Mouse (Mus musculus) midbrain, embryonic 10.5 days (tissue): ENCODE measurements around the gene Nphp4. TPM values are rescaled to one million over a fixed set of nuclear protein-coding genes. Genes with fewer than 3 reads are reported as not detected.
A peak's percentile ranks its signal among the peaks of the same experiment; 100 is the strongest.
"Not testable (repeated sequence)": the region's sequence is repeated elsewhere in the genome, so short reads cannot be mapped to it uniquely, and the experiment has no call there.

ENCODE experiments used
- DNase-seq: peaks from one replicate; pipeline ENCODE4 v3.0.0-alpha.2; 2017; ENCODE audit warnings: low spot score
- H3K27ac ChIP-seq: fragments of 300-500 bp; sonication (generic); replicated peaks from 2 replicates; pipeline ENCODE4 v1.5.1; 2016; ENCODE audit warnings: mild to moderate bottlenecking
- H3K27me3 ChIP-seq: fragments of 300-500 bp; sonication (generic); 2 replicates; pipeline ENCODE4 v1.6.1; 2016; ENCODE audit warnings: low read depth, mild to moderate bottlenecking; ENCODE audit not compliant: poor library complexity, severe bottlenecking
- H3K36me3 ChIP-seq: fragments of 300-500 bp; sonication (generic); 2 replicates; pipeline ENCODE4 v1.6.1; 2016; ENCODE audit warnings: mild to moderate bottlenecking, moderate library complexity
- H3K4me1 ChIP-seq: fragments of 300-500 bp; sonication (generic); 2 replicates; pipeline ENCODE4 v1.6.1; 2016
- H3K4me3 ChIP-seq: fragments of 300-500 bp; sonication (generic); 2 replicates; pipeline ENCODE4 v1.5.1; 2016; ENCODE audit warnings: mild to moderate bottlenecking, moderate library complexity
- H3K9me3 ChIP-seq: fragments of 300-500 bp; sonication (generic); replicated peaks from 2 replicates; pipeline ENCODE4 v1.6.1; 2016; ENCODE audit warnings: mild to moderate bottlenecking
- WGBS: fragments of 180-500 bp; shearing (Covaris S2); methylation state at CpG from one replicate; pipeline ENCODE4 v1.1.7; 2016; 5-methylcytosine and 5-hydroxymethylcytosine counted together
- polyA plus RNA-seq: library from polyadenylated mRNA; unstranded; fragments of >200 nt; fragmentation: Nextera tagmentation; extraction: Ambion mirVana; gene quantifications from 2 replicates; pipeline ENCODE4 v1.2.1, GENCODE M21; 2016

Gene Nphp4
- polyA plus RNA-seq, 1 experiment from 2014 or later: 7.8 TPM

DNA sequence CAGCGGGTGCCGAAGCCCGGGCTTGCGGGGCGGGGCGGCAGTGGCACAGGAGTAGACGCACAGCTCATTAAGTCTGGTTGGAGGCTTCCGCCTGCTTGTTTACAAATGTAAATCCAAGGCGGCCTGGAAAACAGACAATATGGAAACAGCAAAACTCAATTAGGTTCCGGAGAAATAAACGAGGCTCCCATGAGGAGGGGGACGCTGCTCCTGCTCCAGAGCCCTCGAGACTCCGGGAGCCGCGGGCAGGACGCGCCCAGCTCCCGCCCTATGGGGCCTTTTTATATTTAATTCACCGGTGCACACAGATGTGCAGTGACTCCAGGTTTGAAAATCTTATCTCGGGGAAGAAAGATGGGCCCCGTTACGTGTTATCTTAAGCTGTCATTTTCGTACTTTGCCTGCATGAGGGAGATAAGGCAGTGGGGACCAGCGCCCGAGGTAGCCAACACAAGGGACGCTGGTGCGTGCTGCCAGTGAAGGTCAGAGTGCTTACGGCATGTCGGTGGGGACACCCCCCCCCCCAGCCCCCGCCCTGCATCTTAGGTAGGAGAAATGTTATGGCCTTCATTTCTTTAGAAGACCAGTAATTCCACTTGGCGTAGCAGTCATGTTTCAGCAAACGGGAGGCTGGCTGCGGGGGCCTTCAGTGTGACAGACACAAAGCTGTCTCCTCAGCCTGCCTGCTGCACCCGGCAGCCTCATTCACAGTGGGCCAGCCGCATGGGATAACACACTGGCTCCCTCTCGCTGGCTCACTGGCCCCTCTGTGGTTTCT, 71.6 kb downstream of the Nphp4 start:
- Histone ChIP-seq H3K4me1 (peaks cover 26% of the 10 kb centered on the region), H3K4me3 (no peak overlapping the region), H3K27ac (peak overlapping the region; percentile 77), H3K36me3 (peaks cover 41% of the 10 kb centered on the region), H3K9me3 (peaks cover 3% of the 10 kb centered on the region; the same call in 1 of the 2 replicates), H3K27me3 (peaks cover 7% of the 10 kb centered on the region; the same call in 1 of the 2 replicates)
- DNase-seq: no peak
- 53% methylated on average over 37 of the region's 37 CpGs for WGBS

- Histone ChIP-seq H3K36me3 (peaks cover 27% of the 10 kb centered on the region), H3K4me3 (no peak overlapping the region), H3K4me1 (peaks cover 35% of the 10 kb centered on the region), H3K27ac (peak overlapping the region; percentile 77), H3K9me3 (peaks cover 3% of the 10 kb centered on the region; the same call in 1 of the 2 replicates), H3K27me3 (peaks cover 7% of the 10 kb centered on the region; the same call in 1 of the 2 replicates)
- DNase-seq: no peak
- 94% methylated on average over 18 of the region's 18 CpGs for WGBS
Observed at GRCm38 (mm10) chr4:152549507-152550202, 73.1 kb downstream of the Nphp4 start.

GRCm38 (mm10) chr4:152550203-152550549, 73.7 kb downstream of the Nphp4 start:
- H3K4me1 ChIP-seq: peaks cover 40% of the 10 kb centered on the region
- no peak overlapping the region; the same call in 1 of the 2 replicates for H3K27ac ChIP-seq
- WGBS: 93% methylated on average over 6 of the region's 6 CpGs

GRCm38 (mm10) chr4:152553582-152554285, 77.2 kb downstream of the Nphp4 start:
- Histone ChIP-seq H3K9me3 (0 out of 2 replicates have a peak, but pooled peaks cover 3% of the 10 kb centered on the region), H3K4me3 (no peak overlapping the region), H3K27ac (peak overlapping the region; percentile 69), H3K27me3 (no peaks in the 10 kb centered on the region), H3K36me3 (peaks cover 8% of the 10 kb centered on the region), H3K4me1 (peaks cover 41% of the 10 kb centered on the region)
- no peak for DNase-seq
- WGBS: 95% methylated on average over 8 of the region's 8 CpGs

More at GRCm38 (mm10) chr4:152550203-152550549, 73.7 kb downstream of the Nphp4 start:
- Histone ChIP-seq H3K27me3 (peaks cover 7% of the 10 kb centered on the region; the same call in 1 of the 2 replicates), H3K9me3 (peaks cover 3% of the 10 kb centered on the region; the same call in 1 of the 2 replicates), H3K4me3 (no peak overlapping the region), H3K36me3 (peaks cover 21% of the 10 kb centered on the region)
- no peak for DNase-seq

DNA sequence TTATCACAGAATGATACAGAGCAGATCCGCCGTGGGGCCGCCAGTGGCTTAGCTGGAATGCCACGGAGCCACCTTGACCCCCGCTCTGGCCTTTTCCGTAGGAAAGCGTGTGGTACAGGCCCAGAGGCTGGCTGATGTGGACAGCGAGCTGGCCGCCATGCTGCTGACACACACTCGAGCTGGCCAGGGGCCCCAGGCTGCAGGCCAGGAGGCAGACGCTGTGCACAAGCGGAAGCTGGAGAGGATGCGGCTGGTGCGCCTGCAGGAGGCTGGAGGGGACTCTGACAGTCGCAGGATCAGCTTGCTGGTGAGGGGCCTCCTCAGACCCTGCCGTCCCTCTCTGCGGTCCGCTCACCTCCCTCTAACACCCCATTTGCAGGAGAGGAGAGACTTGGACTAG, 77.9 kb downstream of the Nphp4 start:
- H3K4me3 ChIP-seq: no peak overlapping the region
- 70% methylated on average over 18 of the region's 18 CpGs for WGBS
- no peak for DNase-seq
- 0 out of 2 replicates have a peak, but pooled peaks cover 3% of the 10 kb centered on the region for H3K9me3 ChIP-seq
- peaks cover 45% of the 10 kb centered on the region for H3K4me1 ChIP-seq
- H3K27me3 ChIP-seq: no peaks in the 10 kb centered on the region
- H3K36me3 ChIP-seq: peaks cover 8% of the 10 kb centered on the region
- H3K27ac ChIP-seq: peak overlapping the region; percentile 69

- Histone ChIP-seq H3K27ac (peak overlapping the region; percentile 69), H3K4me1 (peaks cover 56% of the 10 kb centered on the region)
- 100% methylated on average over 1 of the region's 3 CpGs for WGBS
Observed at GRCm38 (mm10) chr4:152555806-152556205, 79.3 kb downstream of the Nphp4 start.

DNA sequence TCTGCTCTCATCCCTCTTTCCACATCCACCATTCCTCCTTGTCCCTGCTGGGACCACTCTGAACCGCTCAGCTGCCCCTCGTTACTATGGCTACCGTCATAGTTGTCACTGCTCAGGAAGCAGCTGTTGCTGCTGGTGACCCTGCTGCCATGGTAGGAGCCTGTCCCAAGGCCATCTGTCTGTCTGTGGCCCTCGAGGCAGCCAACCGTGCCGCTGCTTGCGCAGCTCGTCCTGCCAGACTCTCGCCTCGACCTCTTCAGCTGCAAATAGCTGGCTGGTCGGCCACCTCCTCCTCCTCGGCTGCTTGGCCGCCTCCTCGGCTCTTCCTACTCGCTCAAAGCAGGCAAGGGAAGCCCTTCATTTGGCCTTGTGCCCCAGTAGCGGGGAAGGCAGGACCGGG, 81.7 kb downstream of the Nphp4 start:
- peaks cover 60% of the 10 kb centered on the region for H3K4me1 ChIP-seq
- DNase-seq: peak; percentile 70
- H3K27me3 ChIP-seq: no peaks in the 10 kb centered on the region
- H3K9me3 ChIP-seq: no peaks in the 10 kb centered on the region
- 44% methylated on average over 17 of the region's 17 CpGs for WGBS
- peaks cover 18% of the 10 kb centered on the region for H3K36me3 ChIP-seq
- H3K4me3 ChIP-seq: no peak overlapping the region
- H3K27ac ChIP-seq: peak overlapping the region; percentile 78

More at GRCm38 (mm10) chr4:152555806-152556205, 79.3 kb downstream of the Nphp4 start:
- DNase-seq, H3K9me3 ChIP-seq, H3K4me3 ChIP-seq, H3K36me3 ChIP-seq, H3K27me3 ChIP-seq: not testable (repeated sequence)

- Histone ChIP-seq H3K27ac (no peak overlapping the region), H3K9me3 (no peaks in the 10 kb centered on the region), H3K27me3 (0 out of 2 replicates have a peak, but pooled peaks cover 5% of the 10 kb centered on the region), H3K4me1 (peaks cover 15% of the 10 kb centered on the region; the same call in 1 of the 2 replicates), H3K36me3 (peaks cover 14% of the 10 kb centered on the region), H3K4me3 (no peak overlapping the region)
- 89% methylated on average over 4 of the region's 4 CpGs for WGBS
- no peak for DNase-seq
Observed at GRCm38 (mm10) chr4:152568006-152568405, 91.5 kb downstream of the Nphp4 start.

DNA sequence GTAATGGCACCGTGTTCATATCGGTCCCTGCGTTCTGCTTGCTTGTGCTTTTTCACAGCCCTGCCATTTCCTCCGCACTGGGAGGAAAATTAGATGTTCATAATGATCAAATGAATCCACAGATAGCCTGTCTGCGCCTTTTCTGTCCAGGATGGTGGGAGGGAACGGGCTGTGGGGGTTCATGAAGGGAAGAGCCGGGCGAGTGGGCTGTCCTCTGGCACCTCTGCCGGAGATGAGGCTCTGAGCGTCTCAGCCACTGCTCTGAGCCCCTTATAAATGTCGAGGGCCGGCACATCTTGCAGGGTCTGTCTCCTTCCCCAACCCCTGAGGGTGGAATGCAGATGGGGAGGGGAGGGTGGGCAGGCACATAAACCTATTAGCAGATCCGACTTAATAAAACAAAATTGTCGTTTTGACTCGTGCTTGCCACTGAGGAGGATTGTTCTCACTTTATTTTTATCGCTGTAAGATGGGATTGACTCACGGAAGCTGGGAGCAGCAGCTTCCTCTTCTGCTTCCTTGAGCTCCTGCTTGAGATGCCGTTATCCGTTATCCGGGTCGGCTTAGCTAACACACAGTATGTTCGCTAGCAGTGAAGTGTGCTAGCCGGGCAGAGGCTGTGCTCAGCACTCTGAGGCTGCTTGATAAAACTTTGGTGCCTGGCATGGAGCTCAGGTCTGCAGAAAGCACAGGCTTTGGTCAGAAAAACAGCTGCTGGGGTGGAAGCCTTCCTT, 92.3 kb downstream of the Nphp4 start:
- Histone ChIP-seq H3K4me1 (peaks cover 13% of the 10 kb centered on the region; the same call in 1 of the 2 replicates), H3K4me3 (no peak overlapping the region), H3K36me3 (peaks cover 6% of the 10 kb centered on the region), H3K9me3 (no peaks in the 10 kb centered on the region), H3K27ac (no peak overlapping the region), H3K27me3 (0 out of 2 replicates have a peak, but pooled peaks cover 5% of the 10 kb centered on the region)
- WGBS: 68% methylated on average over 23 of the region's 23 CpGs
- no peak for DNase-seq

DNA sequence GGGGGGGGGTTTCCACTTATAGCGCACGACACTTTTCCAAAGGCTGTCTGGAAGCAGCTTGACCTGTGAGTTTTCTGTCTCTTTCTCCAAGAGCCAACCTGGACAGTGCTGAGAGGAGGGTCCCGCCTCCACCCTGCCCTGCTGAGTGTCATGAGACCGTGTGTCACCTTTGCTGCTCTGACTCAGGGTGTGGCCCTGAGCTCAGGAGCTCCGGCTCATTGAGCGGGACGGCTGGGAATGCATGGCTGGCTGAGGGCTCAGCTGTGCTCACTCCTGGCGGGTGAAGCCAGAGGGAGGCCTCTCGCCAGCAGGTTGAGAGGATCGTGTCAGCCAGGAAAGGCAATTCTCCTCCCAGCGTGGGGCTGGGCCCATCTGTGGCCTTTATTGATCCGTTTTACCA, 97.8 kb downstream of the Nphp4 start:
- H3K36me3 ChIP-seq: no peaks in the 10 kb centered on the region
- H3K9me3 ChIP-seq: no peaks in the 10 kb centered on the region
- peak overlapping the region; percentile 49; the same call in 1 of the 2 replicates for H3K27ac ChIP-seq
- no peak for DNase-seq
- H3K27me3 ChIP-seq: 0 out of 2 replicates have a peak, but pooled peaks cover 3% of the 10 kb centered on the region
- WGBS: 58% methylated on average over 12 of the region's 12 CpGs
- no peak overlapping the region for H3K4me3 ChIP-seq
- peaks cover 9% of the 10 kb centered on the region for H3K4me1 ChIP-seq

DNA sequence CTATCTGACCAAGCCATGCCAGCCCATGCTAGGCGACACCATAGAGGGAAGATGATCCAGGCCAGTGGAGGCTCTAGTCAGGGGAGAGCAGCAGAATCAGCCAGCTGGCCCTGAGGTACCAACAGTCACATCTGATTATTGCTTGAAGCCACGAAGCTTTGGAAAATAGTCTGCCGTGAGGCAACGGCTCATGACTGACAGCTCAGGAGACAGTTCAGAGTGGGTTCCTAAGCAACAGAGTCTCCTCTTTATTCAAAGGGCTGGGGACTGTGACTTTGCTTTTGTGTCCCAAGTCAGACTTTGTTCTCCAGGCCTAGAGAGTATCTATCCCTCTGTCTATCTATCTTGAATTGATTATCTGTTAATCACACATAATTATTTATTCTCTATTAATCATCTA, 100.3 kb downstream of the Nphp4 start:
- DNase-seq: no peak
- Histone ChIP-seq H3K27ac (no peak overlapping the region), H3K4me1 (peaks cover 11% of the 10 kb centered on the region)

GRCm38 (mm10) chr4:152579956-152580355, 103.5 kb downstream of the Nphp4 start:
- no peak for DNase-seq
- Histone ChIP-seq H3K36me3 (no peaks in the 10 kb centered on the region), H3K9me3 (no peaks in the 10 kb centered on the region), H3K27me3 (no peaks in the 10 kb centered on the region), H3K4me3 (no peak overlapping the region), H3K27ac (no peak overlapping the region), H3K4me1 (peaks cover 22% of the 10 kb centered on the region)
- WGBS: 81% methylated on average over 4 of the region's 4 CpGs

More for the DNA sequence above, 100.3 kb downstream of the Nphp4 start:
- Histone ChIP-seq H3K9me3 (no peaks in the 10 kb centered on the region), H3K36me3 (no peaks in the 10 kb centered on the region), H3K4me3 (no peak overlapping the region), H3K27me3 (no peaks in the 10 kb centered on the region)
- 55% methylated on average over 4 of the region's 4 CpGs for WGBS
